Mouse (Mus musculus) myocyte (in vitro differentiated cells): ENCODE measurements around the gene Plin2. TPM values are rescaled to one million over a fixed set of nuclear protein-coding genes. Genes with fewer than 3 reads are reported as not detected.
"Not testable (repeated sequence)": the region's sequence is repeated elsewhere in the genome, so short reads cannot be mapped to it uniquely, and the experiment has no call there.

ENCODE experiments used
- H3K27me3 ChIP-seq: one replicate; pipeline ENCODE4 v1.6.1; 2011; ENCODE audit not compliant: control insufficient read depth, insufficient read depth, insufficient read length
- H3K36me3 ChIP-seq: one replicate; pipeline ENCODE4 v1.6.1; 2011; ENCODE audit not compliant: control insufficient read depth, insufficient read depth
- H3K4me2 ChIP-seq: one replicate; pipeline ENCODE4 v1.6.1; 2011; ENCODE audit warnings: low read depth, control low read depth
- H3K4me3 ChIP-seq: one replicate; pipeline ENCODE4 v1.5.1; 2011; ENCODE audit warnings: mild to moderate bottlenecking, control low read depth, moderate library complexity
- H3K79me2 ChIP-seq: one replicate; pipeline ENCODE4 v1.6.1; 2011; ENCODE audit not compliant: control insufficient read depth, insufficient read depth
- H3ac ChIP-seq: one replicate; pipeline ENCODE4 v1.6.1; 2011; ENCODE audit not compliant: control insufficient read depth, insufficient read length
- CEBPB ChIP-seq: IDR thresholded peaks from 2 replicates; pipeline ENCODE4 v1.6.1; 2011; ENCODE audit warnings: mild to moderate bottlenecking, moderate library complexity; ENCODE audit not compliant: poor library complexity, insufficient read depth, severe bottlenecking
- E2F4 ChIP-seq: IDR thresholded peaks from one replicate; pipeline ENCODE4 v1.6.1; 2011; ENCODE audit warnings: mild to moderate bottlenecking, control low read depth, moderate library complexity; ENCODE audit not compliant: insufficient read depth
- MAX ChIP-seq: IDR thresholded peaks from one replicate; pipeline ENCODE4 v1.6.1; 2011; ENCODE audit warnings: low read depth, mild to moderate bottlenecking, control low read depth
- MYOD1 ChIP-seq, 3 experiments: IDR thresholded peaks; one replicate each; pipeline ENCODE4 v1.6.1; 2011; ENCODE audit warnings: control low read depth in 2 of 3, low read depth in 2 of 3, mild to moderate bottlenecking in 2 of 3, moderate library complexity in 1 of 3; ENCODE audit not compliant: insufficient read length in 2 of 3, control insufficient read depth in 1 of 3
- MYOG ChIP-seq, 3 experiments: IDR thresholded peaks; one replicate each; pipeline ENCODE4 v1.6.1; 2011; ENCODE audit warnings: control low read depth in 2 of 3, low read depth in 2 of 3, mild to moderate bottlenecking in 2 of 3; ENCODE audit not compliant: insufficient read length in 2 of 3, control insufficient read depth in 1 of 3, insufficient read depth in 1 of 3
- POLR2A ChIP-seq: IDR thresholded peaks from one replicate; pipeline ENCODE4 v1.6.1; 2011; ENCODE audit warnings: low read depth, mild to moderate bottlenecking, control low read depth, moderate library complexity; ENCODE audit not compliant: insufficient read length
- POLR2AphosphoS2 ChIP-seq: IDR thresholded peaks from one replicate; pipeline ENCODE4 v1.6.1; 2011; ENCODE audit warnings: low read depth, control low read depth; ENCODE audit not compliant: insufficient read length
- REST ChIP-seq: IDR thresholded peaks from one replicate; pipeline ENCODE4 v1.6.1; 2011; ENCODE audit warnings: mild to moderate bottlenecking, control low read depth, moderate library complexity; ENCODE audit not compliant: insufficient read depth, insufficient read length
- SRF ChIP-seq: IDR thresholded peaks from one replicate; pipeline ENCODE4 v1.6.1; 2011; ENCODE audit warnings: low read depth; ENCODE audit not compliant: control insufficient read depth, insufficient read length
- TCF12 ChIP-seq: IDR thresholded peaks from one replicate; pipeline ENCODE4 v1.6.1; 2011; ENCODE audit warnings: mild to moderate bottlenecking, control low read depth; ENCODE audit not compliant: poor library complexity, insufficient read depth, severe bottlenecking
- TCF3 ChIP-seq: IDR thresholded peaks from one replicate; pipeline ENCODE4 v1.6.1; 2011; ENCODE audit warnings: low read depth, control low read depth; ENCODE audit not compliant: insufficient read length
- USF1 ChIP-seq: IDR thresholded peaks from one replicate; pipeline ENCODE4 v1.6.1; 2011; ENCODE audit warnings: low read depth, mild to moderate bottlenecking, control low read depth, moderate library complexity
- polyA plus RNA-seq: library from polyadenylated mRNA; unstranded; fragments of >200 nt; fragmentation: generic; extraction: Trizol; gene quantifications from one replicate; pipeline ENCODE4 v1.2.1, GENCODE M21; 2012; ENCODE audit warnings: missing spikeins

Gene Plin2
- polyA plus RNA-seq, 1 experiment = 247 TPM

DNA sequence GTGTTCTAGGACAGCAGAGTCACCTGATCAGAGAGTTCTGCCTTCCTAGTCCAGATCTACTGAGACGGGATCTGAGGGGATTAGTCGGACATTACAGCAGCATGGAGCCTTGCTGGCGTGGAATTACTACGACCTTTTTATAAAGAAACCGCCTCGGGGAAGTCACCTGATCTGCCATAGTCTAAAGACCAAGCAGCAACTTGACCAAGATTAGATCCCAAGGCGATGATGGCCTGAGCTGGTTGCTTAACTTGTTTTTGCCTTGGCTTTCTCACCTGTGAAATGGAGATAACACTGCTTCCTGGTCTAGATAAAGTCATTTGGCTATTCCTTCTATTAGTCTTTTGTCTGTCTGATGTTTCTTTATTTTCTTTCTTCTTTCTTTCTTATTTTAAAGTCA is 2.6 kb upstream of the Plin2 start:
- Histone ChIP-seq H3ac (no peak overlapping the region), H3K27me3 (no peaks in the 10 kb centered on the region), H3K36me3 (peaks cover 7% of the 10 kb centered on the region), H3K4me3 (no peak overlapping the region), H3K4me2 (peak overlapping the region; percentile 65), H3K79me2 (peaks cover 21% of the 10 kb centered on the region)
- TF ChIP-seq POLR2AphosphoS2 = no peak
- TF ChIP-seq USF1 = no peak
- no peak for TF ChIP-seq MYOD1 (IDR thresholded peaks at IDR 0.05; ENCODE audit: control insufficient read depth in 1 of 3, insufficient read length in 2 of 3, low read depth in 2 of 3)
- TF ChIP-seq CEBPB = no peak
- TF ChIP-seq MAX = no peak
- TF ChIP-seq E2F4 = no peak
- no peak for TF ChIP-seq REST
- no peak for TF ChIP-seq TCF12
- no peak for TF ChIP-seq POLR2A
- TF ChIP-seq SRF = no peak
- no peak for TF ChIP-seq TCF3
- no peak for TF ChIP-seq MYOG (IDR thresholded peaks at IDR 0.05; ENCODE audit: control insufficient read depth in 1 of 3, insufficient read depth in 1 of 3, insufficient read length in 2 of 3, low read depth in 2 of 3)

GRCm38 (mm10) chr4:86671803-86672202 is 1.9 kb upstream of the Plin2 start:
- H3K36me3 ChIP-seq = peaks cover 8% of the 10 kb centered on the region
- H3K79me2 ChIP-seq = peaks cover 25% of the 10 kb centered on the region
- H3K4me3 ChIP-seq = no peak overlapping the region
- H3K27me3 ChIP-seq = no peaks in the 10 kb centered on the region
- no peak overlapping the region for H3ac ChIP-seq
- TF ChIP-seq CEBPB (no peak), E2F4 (no peak), TCF3 (no peak), USF1 (no peak), MAX (no peak), MYOD1 (IDR thresholded peaks at IDR 0.05; ENCODE audit: control insufficient read depth in 1 of 3, insufficient read length in 2 of 3, low read depth in 2 of 3) (no peak), MYOG (IDR thresholded peaks at IDR 0.05; ENCODE audit: control insufficient read depth in 1 of 3, insufficient read depth in 1 of 3, insufficient read length in 2 of 3, low read depth in 2 of 3) (no peak), REST (no peak), POLR2AphosphoS2 (no peak), SRF (no peak), POLR2A (no peak), TCF12 (no peak)
- H3K4me2 ChIP-seq = peak overlapping the region; percentile 65

DNA sequence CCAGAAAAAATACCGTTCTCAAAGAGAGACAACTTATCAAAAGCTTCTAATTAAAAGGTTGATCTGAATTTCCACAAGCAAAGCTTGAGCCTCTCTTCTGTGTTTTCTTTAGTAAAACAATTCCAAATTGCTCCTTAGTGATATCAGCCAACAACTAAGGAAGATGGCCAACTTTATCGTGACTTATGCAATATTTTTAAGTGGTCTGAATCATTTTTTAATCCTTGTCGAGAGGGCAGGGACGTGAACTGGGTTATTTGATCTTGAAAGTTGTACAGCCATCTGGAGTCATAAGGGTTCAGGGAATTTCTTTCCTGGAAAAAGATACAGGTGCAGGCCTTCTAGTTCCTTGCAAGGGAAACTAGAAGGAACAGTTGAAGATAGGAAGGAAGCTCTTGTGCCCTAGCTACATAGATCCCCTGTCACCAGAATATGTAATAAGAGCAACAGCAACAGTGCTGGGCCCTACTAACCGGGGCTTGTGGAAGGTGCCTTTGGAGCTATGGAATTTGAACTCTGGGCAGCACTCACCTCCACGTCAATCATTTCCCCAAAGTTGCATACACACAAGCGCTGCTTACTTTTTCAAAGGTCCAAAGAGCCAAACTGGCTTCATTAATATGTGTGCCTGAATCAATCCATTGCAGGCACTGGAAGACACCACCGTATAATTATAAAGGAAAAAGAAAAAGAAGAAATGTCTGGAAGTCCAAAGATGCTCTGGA is 884 bp upstream of the Plin2 start:
- Histone ChIP-seq H3ac (no peak overlapping the region), H3K27me3 (no peaks in the 10 kb centered on the region), H3K4me3 (no peak overlapping the region), H3K36me3 (peaks cover 8% of the 10 kb centered on the region), H3K4me2 (peak overlapping the region; percentile 77), H3K79me2 (peaks cover 34% of the 10 kb centered on the region)
- TF ChIP-seq CEBPB = peak; percentile 66; the same call in 1 of the 2 replicates
- TF ChIP-seq MYOD1 (IDR thresholded peaks at IDR 0.05; ENCODE audit: control insufficient read depth in 1 of 3, insufficient read length in 2 of 3, low read depth in 2 of 3) = no peak

DNA sequence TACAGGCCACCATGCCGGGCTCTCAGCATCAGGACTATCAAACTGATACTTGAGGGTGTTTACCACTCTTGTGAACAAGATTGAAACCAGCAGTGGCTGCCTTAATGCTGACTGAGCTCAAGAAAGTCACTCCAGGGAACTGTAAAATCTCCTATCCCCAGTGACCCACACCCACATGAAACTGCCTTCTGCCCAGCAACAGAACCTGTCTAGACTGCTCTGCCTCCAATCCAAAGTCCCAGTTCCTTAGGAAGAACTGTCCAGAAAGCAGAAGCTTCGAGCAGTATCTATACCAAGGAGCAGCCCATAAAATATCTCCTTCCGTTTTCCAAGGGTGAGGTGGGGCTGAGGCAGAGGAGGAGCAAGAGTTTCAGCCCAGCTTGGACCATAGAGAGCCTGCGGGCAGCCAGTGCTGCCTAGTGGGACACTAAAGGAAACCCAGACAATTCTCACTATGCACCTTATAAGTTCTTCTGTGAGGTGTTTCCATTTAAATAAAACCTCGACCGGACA is 563 bp downstream of the Plin2 start:
- H3K79me2 ChIP-seq = peaks cover 41% of the 10 kb centered on the region
- peak overlapping the region; percentile 79 for H3K4me3 ChIP-seq
- peak overlapping the region; percentile 77 for H3K4me2 ChIP-seq
- H3K36me3 ChIP-seq = peaks cover 19% of the 10 kb centered on the region
- not testable (repeated sequence) for H3K27me3 ChIP-seq
- H3ac ChIP-seq = peak overlapping the region; percentile 6

DNA sequence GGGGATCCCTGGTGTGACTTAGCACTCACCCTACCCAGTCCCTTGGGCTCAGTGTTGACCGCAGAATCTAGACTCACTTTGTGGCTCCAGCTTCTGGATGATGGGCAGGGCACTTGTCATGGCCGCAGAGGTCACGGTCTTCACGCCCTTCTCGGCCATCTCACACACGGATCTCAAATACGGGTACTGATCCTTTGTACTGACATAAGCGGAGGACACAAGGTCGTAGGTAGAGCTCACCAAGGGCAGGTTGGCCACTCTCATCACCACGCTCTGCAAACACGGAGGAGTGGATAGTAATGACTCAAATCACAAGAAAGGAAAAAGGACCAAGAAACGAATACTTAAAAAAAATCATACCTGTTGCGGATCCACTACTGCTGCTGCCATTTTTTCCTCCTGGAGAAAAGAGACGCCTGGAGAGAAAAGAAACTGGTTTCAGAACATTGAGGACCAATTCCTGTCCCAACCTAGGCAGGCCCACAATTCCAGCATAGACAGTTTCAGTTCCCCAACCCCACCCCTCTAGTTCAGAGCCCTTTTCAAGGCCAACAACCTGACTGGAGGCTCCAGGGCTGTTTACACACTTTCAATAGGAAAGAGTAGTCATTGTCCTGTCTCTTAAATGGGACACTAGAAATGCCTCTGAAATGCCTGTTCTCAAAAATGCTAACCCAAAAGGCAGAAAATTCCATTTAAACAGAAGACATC is 1.4 kb downstream of the Plin2 start:
- TF ChIP-seq USF1 = no peak
- no peak for TF ChIP-seq TCF3
- no peak for TF ChIP-seq TCF12
- TF ChIP-seq CEBPB = no peak
- TF ChIP-seq E2F4 = no peak
- no peak for TF ChIP-seq POLR2AphosphoS2
- TF ChIP-seq MAX = no peak
- TF ChIP-seq POLR2A = no peak
- TF ChIP-seq REST = no peak
- Histone ChIP-seq H3ac (no peak overlapping the region), H3K36me3 (peaks cover 25% of the 10 kb centered on the region), H3K4me2 (peak overlapping the region; percentile 77), H3K4me3 (peak overlapping the region; percentile 79), H3K27me3 (no peaks in the 10 kb centered on the region), H3K79me2 (peaks cover 41% of the 10 kb centered on the region)
